Mouse (Mus musculus) brain, embryonic 14.5 days (tissue): ENCODE results near the gene Cxcl10. TPM values are rescaled to one million over a fixed set of nuclear protein-coding genes. Genes with fewer than 3 reads are reported as not detected.

Experiments
- DNase-seq: peaks from one replicate; pipeline ENCODE4 v3.0.0-alpha.2; 2011; ENCODE audit warnings: low read depth
- CTCF ChIP-seq: fragments of 200-500 bp; IDR thresholded peaks from 2 replicates; pipeline ENCODE4 v1.5.1; 2012; ENCODE audit warnings: inconsistent platforms, mild to moderate bottlenecking, moderate library complexity, borderline replicate concordance; ENCODE audit not compliant: insufficient read depth, insufficient read length; ENCODE audit errors: extremely low read depth
- POLR2A ChIP-seq: fragments of 200-500 bp; IDR thresholded peaks from 2 replicates; pipeline ENCODE4 v1.6.1; 2012; ENCODE audit warnings: mild to moderate bottlenecking, inconsistent platforms, borderline replicate concordance; ENCODE audit not compliant: poor library complexity, insufficient read depth, insufficient read length, severe bottlenecking; ENCODE audit errors: extremely low read depth
- polyA plus RNA-seq: library from polyadenylated mRNA; depleted of rRNA; stranded (reverse); fragments of >200 nt; gene quantifications from 2 replicates; pipeline ENCODE4 v1.2.3, GENCODE M21; 2012; rRNA removed

Cxcl10 gene
- 0.69 and 0.70 TPM in 2 replicates for polyA plus RNA-seq

- TF ChIP-seq POLR2A = no peak
- no peak for TF ChIP-seq CTCF
- DNase-seq = peak; percentile 73
Measured at GRCm38 (mm10) chr5:92348794-92349413, at the start of gene Cxcl10. Gene Cxcl10 (minus strand): TSS chr5:92348889.

DNA sequence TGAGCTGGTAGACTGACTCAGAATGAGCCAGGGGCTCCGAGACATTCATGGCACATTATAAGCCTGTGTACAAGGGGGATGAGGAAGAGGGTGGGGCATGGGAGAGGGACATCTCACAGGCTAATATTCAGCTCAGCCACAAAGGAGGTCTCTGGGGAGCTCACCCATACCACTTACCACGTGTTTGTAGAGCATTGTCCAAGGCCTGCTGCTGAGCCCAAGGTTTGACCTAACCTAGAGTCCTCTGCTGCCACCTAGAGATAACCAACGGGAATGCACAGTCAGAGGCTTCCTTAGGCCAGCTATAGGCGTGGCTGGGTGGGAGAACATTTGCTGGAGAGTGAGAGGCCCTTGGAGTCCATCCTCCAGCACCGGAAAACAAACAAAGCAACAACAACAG is 49.5 kb upstream of the Cxcl10 start:
- DNase-seq = peak; percentile 80
- peak; percentile 74 for TF ChIP-seq CTCF
- TF ChIP-seq POLR2A = no peak

GRCm38 (mm10) chr5:92396476-92396875 is 47.8 kb upstream of the Cxcl10 start:
- TF ChIP-seq CTCF = no peak
- no peak for TF ChIP-seq POLR2A
- DNase-seq = no peak

DNA sequence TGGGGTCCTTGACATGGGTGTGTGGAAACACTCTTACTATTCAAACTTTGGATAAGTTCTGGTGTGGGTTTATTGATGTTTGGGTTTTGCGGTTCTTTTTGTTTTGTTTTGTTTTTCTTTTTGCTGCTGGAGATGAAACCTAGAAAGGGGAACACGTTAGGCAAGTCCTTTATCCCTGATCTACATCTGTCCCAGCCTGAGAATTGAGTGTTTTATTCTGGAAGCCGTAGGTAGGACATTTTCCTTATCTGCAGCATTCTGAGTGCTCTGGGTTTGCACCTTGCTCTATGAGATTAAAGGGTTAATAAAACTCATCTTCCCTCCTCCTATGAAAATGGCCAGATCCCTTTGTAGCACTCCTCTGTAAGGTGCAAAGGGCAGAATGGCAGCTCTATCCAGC is 47.1 kb upstream of the Cxcl10 start:
- no peak for DNase-seq

DNA sequence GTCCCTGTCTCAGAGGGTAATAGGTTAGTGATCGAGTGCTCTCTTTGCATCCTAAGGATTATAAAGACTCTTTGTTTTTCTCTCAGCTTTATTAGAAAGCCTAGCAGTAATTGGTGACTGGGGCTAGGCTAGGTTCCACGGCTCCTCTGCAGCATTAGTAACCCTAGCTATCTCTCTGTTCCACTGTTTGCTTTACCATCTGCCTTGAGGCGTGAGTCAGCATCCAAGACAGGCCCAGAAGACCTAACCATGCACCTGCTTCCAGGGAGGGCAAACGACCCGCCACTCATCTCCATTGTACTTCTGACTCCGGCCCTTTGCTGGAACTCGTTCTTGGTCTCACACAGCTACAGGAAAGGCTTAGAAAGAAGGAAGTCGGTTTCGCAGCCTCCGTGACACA is 45.2 kb upstream of the Cxcl10 start:
- TF ChIP-seq CTCF (no peak), POLR2A (no peak)
- no peak for DNase-seq

More for the DNA sequence above, 47.1 kb upstream of the Cxcl10 start:
- no peak for TF ChIP-seq CTCF
- TF ChIP-seq POLR2A = no peak

DNA sequence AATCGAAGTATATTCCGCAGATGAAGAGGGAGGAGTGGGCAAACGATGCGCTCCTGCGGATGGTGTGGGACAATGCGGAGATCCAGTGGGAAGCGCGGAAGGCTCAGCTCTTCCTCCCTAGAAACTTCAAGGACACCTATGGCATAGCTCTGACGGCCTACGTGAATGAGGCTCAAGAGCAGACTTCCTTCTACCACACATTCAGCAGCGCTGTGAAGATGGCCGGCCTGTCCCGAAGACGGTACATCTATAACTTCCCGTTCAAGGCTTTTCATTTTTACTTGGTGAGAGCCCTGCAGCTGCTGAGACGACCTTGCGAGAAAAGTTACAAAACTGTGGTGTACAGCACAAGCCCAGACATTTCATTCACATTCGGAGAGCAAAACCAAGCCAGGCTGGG is 43.9 kb upstream of the Cxcl10 start:
- TF ChIP-seq CTCF = no peak
- TF ChIP-seq POLR2A = no peak
- DNase-seq = no peak

DNA sequence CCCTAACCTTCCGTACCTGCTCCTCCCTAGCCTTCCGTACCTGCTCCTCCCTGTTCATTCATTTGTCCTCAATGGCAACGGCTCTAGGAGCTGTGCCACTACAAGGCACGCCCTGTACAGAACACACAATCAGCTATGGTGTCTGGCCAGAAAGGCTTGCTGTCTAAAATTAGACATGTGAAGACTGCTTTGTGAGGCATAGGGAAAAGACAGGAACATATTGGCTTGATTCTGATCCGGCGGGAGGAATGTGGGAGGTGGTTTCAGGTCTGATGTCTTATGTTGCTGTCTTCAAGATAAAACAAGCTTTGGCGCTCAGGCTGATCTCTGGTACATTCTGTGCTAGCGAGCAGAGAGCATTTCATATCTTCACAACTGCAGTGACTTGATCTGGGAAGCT is 41.9 kb upstream of the Cxcl10 start:
- TF ChIP-seq CTCF = no peak
- TF ChIP-seq POLR2A = no peak
- no peak for DNase-seq

GRCm38 (mm10) chr5:92389977-92390376 is 41.3 kb upstream of the Cxcl10 start:
- DNase-seq = no peak
- no peak for TF ChIP-seq CTCF
- no peak for TF ChIP-seq POLR2A

DNA sequence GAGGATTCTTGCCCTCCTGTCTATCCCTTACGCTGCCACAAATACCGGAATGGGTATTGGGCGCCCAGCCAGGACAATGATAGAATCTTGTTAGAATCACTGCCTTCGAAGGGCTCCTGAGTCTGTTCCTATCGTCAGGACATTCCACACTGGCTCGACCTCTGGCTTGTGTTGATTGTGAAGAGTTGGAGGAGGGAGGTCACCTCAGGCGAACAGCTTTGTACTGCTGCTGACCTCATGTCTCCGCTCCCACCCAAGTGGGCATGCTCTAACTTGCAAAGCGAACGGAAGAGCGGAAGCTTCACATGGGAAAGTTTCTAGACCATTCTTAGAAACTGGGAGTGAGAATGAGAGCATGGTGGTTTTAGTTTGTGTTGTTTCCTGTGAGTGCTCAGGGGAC is 38.7 kb upstream of the Cxcl10 start:
- TF ChIP-seq CTCF (no peak), POLR2A (no peak)
- DNase-seq = no peak

GRCm38 (mm10) chr5:92386643-92387042 is 38.0 kb upstream of the Cxcl10 start:
- DNase-seq = no peak
- no peak; the same call in 1 of the 2 replicates for TF ChIP-seq CTCF
- no peak for TF ChIP-seq POLR2A

DNA sequence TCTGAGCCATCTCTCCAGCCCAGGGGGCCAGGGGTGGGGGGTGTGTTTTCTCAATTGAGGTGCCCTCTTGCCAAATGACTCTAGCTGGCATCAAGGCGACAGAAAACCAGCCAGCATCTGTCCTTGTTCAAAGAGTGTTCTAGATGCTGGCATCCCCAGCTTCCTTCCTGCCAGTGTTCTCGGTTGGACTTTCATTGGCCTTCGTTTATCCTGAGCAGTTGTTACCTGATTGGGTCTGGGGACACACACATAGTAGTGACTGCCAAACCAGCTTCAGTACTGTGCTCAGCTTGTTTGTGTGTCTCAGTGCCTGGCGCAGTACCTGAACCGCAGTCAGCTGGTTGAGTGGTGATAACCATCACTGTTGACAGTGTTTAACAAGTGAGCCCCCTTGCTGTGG is 37.4 kb upstream of the Cxcl10 start:
- TF ChIP-seq POLR2A = no peak
- TF ChIP-seq CTCF = no peak
- no peak for DNase-seq

DNA sequence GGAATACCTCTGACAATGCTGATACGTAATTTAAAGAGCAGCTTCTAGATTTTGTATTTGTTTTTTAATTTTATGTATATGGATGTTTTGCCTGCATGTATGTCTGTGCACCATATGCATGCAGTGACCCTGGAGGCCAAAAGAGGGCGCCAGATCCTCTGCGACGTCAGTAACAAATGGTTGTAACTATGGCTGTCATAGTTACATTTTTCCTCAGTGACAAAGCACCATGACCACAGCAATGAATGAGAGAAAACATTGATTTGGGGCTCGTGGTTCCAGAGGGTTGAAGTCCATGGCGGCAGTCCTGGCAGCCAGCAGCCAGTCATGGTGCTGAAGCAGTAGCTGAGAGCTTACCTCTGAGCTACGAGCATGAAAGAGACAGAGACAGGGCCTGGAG is 36.2 kb upstream of the Cxcl10 start:
- no peak for DNase-seq
- no peak for TF ChIP-seq POLR2A
- TF ChIP-seq CTCF = peak; percentile 47; the same call in 1 of the 2 replicates

DNA sequence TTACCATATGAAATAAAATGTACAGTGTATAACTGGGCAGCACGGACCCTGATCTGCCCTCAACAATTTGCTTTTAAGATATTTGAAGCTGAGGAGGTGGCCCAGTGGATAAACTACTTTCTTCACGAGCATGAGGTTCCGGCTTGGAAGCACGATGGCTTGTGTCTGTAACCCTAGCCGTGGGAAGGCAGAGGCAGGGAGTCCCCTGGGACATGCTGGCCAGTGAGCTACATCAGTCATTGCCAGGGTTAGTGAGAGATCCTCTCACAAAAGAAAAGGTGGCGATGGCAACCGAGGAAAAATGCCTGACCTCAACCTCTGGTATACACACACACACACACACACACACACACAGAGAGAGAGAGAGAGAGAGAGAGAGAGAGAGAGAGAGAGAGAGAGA is 35.1 kb upstream of the Cxcl10 start:
- no peak for DNase-seq
- no peak for TF ChIP-seq CTCF
- TF ChIP-seq POLR2A = no peak

GRCm38 (mm10) chr5:92382349-92382679 is 33.6 kb upstream of the Cxcl10 start:
- TF ChIP-seq CTCF (no peak), POLR2A (no peak)
- DNase-seq = no peak
